Comparison of ENCODE assay signal across 9 mouse cellular contexts in genomic region chr2:91971231-91972097, GRCm38 (mm10). TPM values are rescaled to one million over a fixed set of nuclear protein-coding genes. Genes with fewer than 3 reads are reported as not detected.
DNase-seq lines count a peak whose midpoint lies in the region; ATAC-seq lines count a peak whose summit lies in the region.
"Had no signal": no experiment of that assay in that cellular context is flagged by ENCODE, and none has a peak within 500 bp of the region (broad histone marks: within the 10 kb centered on the region; RNA-seq: fewer than 3 reads in every experiment).

No protein-coding gene starts in this region.

- H3K4me1 ChIP-seq in megakaryocyte, embryonic 14.5 days, result peaks cover 65% of the 10 kb centered on the region
- H3K4me1 ChIP-seq in forebrain, embryonic 11.5 days (replicated peaks; ENCODE audit: control insufficient read depth, insufficient read depth, low read length), result peaks cover 11% of the 10 kb centered on the region
- H3K4me1 ChIP-seq in midbrain, embryonic 13.5 days (replicated peaks), result peaks cover 37% of the 10 kb centered on the region

- H3K27ac ChIP-seq in forebrain, embryonic 11.5 days (ENCODE audit: low read depth, low read length), result no peak overlapping the region
- peak overlapping the region; percentile 51 for H3K27ac ChIP-seq in midbrain, embryonic 13.5 days

- no peak for ATAC-seq in megakaryocyte, adult 5-6 weeks (ENCODE audit: poor library complexity, severe bottlenecking)
- ATAC-seq in forebrain, embryonic 11.5 days (replicated peaks; ENCODE audit: low FRiP score), result 0 out of 2 replicates have a peak, but pooled peaks have one; percentile 22
- 0 out of 2 replicates have a peak, but pooled peaks have one; percentile 46 for ATAC-seq in midbrain, embryonic 13.5 days

- H3K9ac ChIP-seq in forebrain, embryonic 11.5 days (ENCODE audit: low read length), result peak overlapping the region; percentile 20; the same call in 1 of the 2 replicates
- H3K9ac ChIP-seq in midbrain, embryonic 13.5 days (replicated peaks), result 0 out of 2 replicates have a peak overlapping the region, but pooled peaks have one; percentile 28

- no peaks in the 10 kb centered on the region for H3K9me3 ChIP-seq in megakaryocyte, embryonic 14.5 days
- H3K9me3 ChIP-seq in forebrain, embryonic 11.5 days (ENCODE audit: control insufficient read depth, low read length), result no peaks in the 10 kb centered on the region
- H3K9me3 ChIP-seq in midbrain, embryonic 13.5 days, result no peaks in the 10 kb centered on the region

- peak overlapping the region; percentile 81 for H3K4me3 ChIP-seq in megakaryocyte, embryonic 14.5 days (replicated peaks)
- no peak overlapping the region for H3K4me3 ChIP-seq in forebrain, embryonic 11.5 days (ENCODE audit: low read depth, low read length)
- no peak overlapping the region for H3K4me3 ChIP-seq in midbrain, embryonic 13.5 days (replicated peaks)

- no peaks in the 10 kb centered on the region for H3K36me3 ChIP-seq in megakaryocyte, embryonic 14.5 days (replicated peaks; ENCODE audit: low read length)
- H3K36me3 ChIP-seq in forebrain, embryonic 11.5 days (ENCODE audit: control insufficient read depth, insufficient read depth, low read length), result no peaks in the 10 kb centered on the region
- H3K36me3 ChIP-seq in midbrain, embryonic 13.5 days, result no peaks in the 10 kb centered on the region

- peaks cover 62% of the 10 kb centered on the region for H3K27me3 ChIP-seq in megakaryocyte, embryonic 14.5 days (replicated peaks)
- H3K27me3 ChIP-seq in forebrain, embryonic 11.5 days (ENCODE audit: control insufficient read depth, insufficient read depth, low read length), result peaks cover 24% of the 10 kb centered on the region
- peaks cover 59% of the 10 kb centered on the region for H3K27me3 ChIP-seq in midbrain, embryonic 13.5 days

- 20% methylated on average over 21 of the region's 21 CpGs for WGBS in forebrain, embryonic 11.5 days
- 14% methylated on average over 21 of the region's 21 CpGs for WGBS in midbrain, embryonic 13.5 days

- no peak for DNase-seq in forebrain, embryonic 11.5 days (ENCODE audit: low spot score)
- DNase-seq in heart, postnatal 14 days, result peak; percentile 62 to 67
- DNase-seq in left cerebral cortex, postnatal 14 days (ENCODE audit: low spot score in 2 of 2), result peak; percentile 73 to 89
- DNase-seq in B cell, adult 2 months, result no peak
- DNase-seq in yolk sac, embryonic 10.5 days (ENCODE audit: low spot score), result no peak

- H3K4me2 ChIP-seq in forebrain, embryonic 11.5 days (ENCODE audit: low read depth, low read length, severe bottlenecking), result peak overlapping the region; percentile 24; the same call in 1 of the 2 replicates
- H3K4me2 ChIP-seq in midbrain, embryonic 13.5 days (replicated peaks), result peak overlapping the region; percentile 38

- intact Hi-C loops in heart, postnatal 14 days (cut with DNase I), result no loop called here
- intact Hi-C loops in left cerebral cortex, postnatal 14 days (cut with DNase I), result loop anchor here (5.0 kb wide), 1 partner anchor 39 kb away; the partner anchor contains the start of gene Mdk

RNA-seq across cellular contexts. Expression of gene Dgkz, which starts 4.2 kb away (rescaled TPM):
- 303 and 682 TPM in 2 replicates for polyA plus RNA-seq in megakaryocyte, embryonic 14.5 days (2012; ENCODE audit: insufficient read depth, low replicate concordance)
- 94.1 and 114 TPM in 2 replicates for total RNA-seq in megakaryocyte, adult 5-6 weeks (2015)
- total RNA-seq in megakaryocyte, adult 5-6 weeks (2017), result 66.4 and 80.4 TPM in 2 replicates
- polyA plus RNA-seq in forebrain, embryonic 11.5 days (2014; fragmentation: Nextera tagmentation; extraction: Ambion mirVana), result 32.7 and 35.9 TPM in 2 replicates
- 10 to 100 TPM; 62.3 to 63.1 TPM for total RNA-seq in heart, postnatal 14 days (2021)
- total RNA-seq in left cerebral cortex, postnatal 14 days (2021), result 100 to 1,000 TPM; 342 to 377 TPM
- 21.4 and 26.4 TPM in 2 replicates for polyA plus RNA-seq in midbrain, embryonic 13.5 days (2015; fragmentation: Nextera tagmentation; extraction: Ambion mirVana)

RNA-seq across cellular contexts. Expression of gene Gm9821, which starts 26.0 kb away (rescaled TPM):
- not detected in 2 replicates for polyA plus RNA-seq in megakaryocyte, embryonic 14.5 days (2012; ENCODE audit: insufficient read depth, low replicate concordance)
- not detected in 2 replicates for total RNA-seq in megakaryocyte, adult 5-6 weeks (2015)
- 0.69 TPM in 1 of 2 replicates, not detected in the other for total RNA-seq in megakaryocyte, adult 5-6 weeks (2017)
- 0.36 and 0.90 TPM in 2 replicates for polyA plus RNA-seq in forebrain, embryonic 11.5 days (2014; fragmentation: Nextera tagmentation; extraction: Ambion mirVana)
- not detected for total RNA-seq in heart, postnatal 14 days (2021)
- not detected for total RNA-seq in left cerebral cortex, postnatal 14 days (2021)
- polyA plus RNA-seq in midbrain, embryonic 13.5 days (2015; fragmentation: Nextera tagmentation; extraction: Ambion mirVana), result 0.38 TPM in 1 of 2 replicates, not detected in the other
- total RNA-seq: layer of hippocampus, adult 18-20 months had no signal

RNA-seq across cellular contexts. Expression of gene Mdk, which starts 39.4 kb away (rescaled TPM):
- polyA plus RNA-seq in megakaryocyte, embryonic 14.5 days (2012; ENCODE audit: insufficient read depth, low replicate concordance), result 45.5 and 59.2 TPM in 2 replicates
- total RNA-seq in megakaryocyte, adult 5-6 weeks (2015), result 1.3 and 2.2 TPM in 2 replicates
- total RNA-seq in megakaryocyte, adult 5-6 weeks (2017), result not detected in 2 replicates
- 1,095 and 1,130 TPM in 2 replicates for polyA plus RNA-seq in forebrain, embryonic 11.5 days (2014; fragmentation: Nextera tagmentation; extraction: Ambion mirVana)
- 10 to 100 TPM; 15.7 to 16.8 TPM for total RNA-seq in heart, postnatal 14 days (2021)
- total RNA-seq in left cerebral cortex, postnatal 14 days (2021), result 10 to 100 TPM; 24.9 to 26.3 TPM
- 322 and 354 TPM in 2 replicates for polyA plus RNA-seq in midbrain, embryonic 13.5 days (2015; fragmentation: Nextera tagmentation; extraction: Ambion mirVana)

RNA-seq across cellular contexts. Expression of gene Chrm4, which starts 44.4 kb away (rescaled TPM):
- 0.92 and 2.8 TPM in 2 replicates for polyA plus RNA-seq in megakaryocyte, embryonic 14.5 days (2012; ENCODE audit: insufficient read depth, low replicate concordance)
- total RNA-seq in megakaryocyte, adult 5-6 weeks (2015), result not detected in 2 replicates
- total RNA-seq in megakaryocyte, adult 5-6 weeks (2017), result not detected in 2 replicates
- 0.47 and 0.56 TPM in 2 replicates for polyA plus RNA-seq in forebrain, embryonic 11.5 days (2014; fragmentation: Nextera tagmentation; extraction: Ambion mirVana)
- not detected for total RNA-seq in heart, postnatal 14 days (2021)
- total RNA-seq in left cerebral cortex, postnatal 14 days (2021), result 10 to 100 TPM; 37.3 to 42.0 TPM
- 0.36 and 0.54 TPM in 2 replicates for polyA plus RNA-seq in midbrain, embryonic 13.5 days (2015; fragmentation: Nextera tagmentation; extraction: Ambion mirVana)

RNA-seq across cellular contexts. Expression of gene Creb3l1, which starts 52.8 kb away (rescaled TPM):
- polyA plus RNA-seq in megakaryocyte, embryonic 14.5 days (2012; ENCODE audit: insufficient read depth, low replicate concordance), result 22.3 and 27.7 TPM in 2 replicates
- total RNA-seq in megakaryocyte, adult 5-6 weeks (2015), result 2.7 and 4.8 TPM in 2 replicates
- total RNA-seq in megakaryocyte, adult 5-6 weeks (2017), result 0.51 and 1.2 TPM in 2 replicates
- polyA plus RNA-seq in forebrain, embryonic 11.5 days (2014; fragmentation: Nextera tagmentation; extraction: Ambion mirVana), result 1.7 and 2.3 TPM in 2 replicates
- 1 to 10 TPM; 8.0 to 8.5 TPM for total RNA-seq in heart, postnatal 14 days (2021)
- 1 to 10 TPM; 3.9 to 6.0 TPM for total RNA-seq in left cerebral cortex, postnatal 14 days (2021)
- polyA plus RNA-seq in midbrain, embryonic 13.5 days (2015; fragmentation: Nextera tagmentation; extraction: Ambion mirVana), result 0.98 and 1.2 TPM in 2 replicates

Comparison
In these comparisons a context has a peak if more than half of its experiments do, and no peak if none do; other contexts are left out.
1. DNase-seq: peak in heart, postnatal 14 days (2 of 2) and left cerebral cortex, postnatal 14 days (2 of 2); none in forebrain, embryonic 11.5 days (single experiment), B cell, adult 2 months (0 of 2) and yolk sac, embryonic 10.5 days (single experiment).
2. RNA of gene Mdk, which starts 39.4 kb away (total RNA-seq): 24.9 to 26.3 TPM in left cerebral cortex, postnatal 14 days and 15.7 to 16.8 TPM in heart, postnatal 14 days; 1.3 to 2.2 TPM in megakaryocyte, adult 5-6 weeks; every median in the first group is over 4 times any median in the second.